Mouse (Mus musculus) left cerebral cortex, postnatal 4 days (tissue): ENCODE measurements around the gene Nkx2-2. TPM values are rescaled to one million over a fixed set of nuclear protein-coding genes. Genes with fewer than 3 reads are reported as not detected.

ENCODE experiments used
- DNase-seq: peaks from one replicate; pipeline ENCODE4 v3.0.0-alpha.2; 2022
- intact Hi-C: fragments of 180-260 bp; cut with DNase I; formaldehyde crosslinking; loops from one replicate; pipeline ENCODE4 v1.15.1; 2025
- total RNA-seq, 2 experiments: library from RNA; stranded (reverse); gene quantifications; 2 replicates each; pipeline ENCODE4 v1.2.3; 2021

The Nkx2-2 gene
- 1 to 10 TPM; 5.5 to 7.4 TPM for total RNA-seq

DNA sequence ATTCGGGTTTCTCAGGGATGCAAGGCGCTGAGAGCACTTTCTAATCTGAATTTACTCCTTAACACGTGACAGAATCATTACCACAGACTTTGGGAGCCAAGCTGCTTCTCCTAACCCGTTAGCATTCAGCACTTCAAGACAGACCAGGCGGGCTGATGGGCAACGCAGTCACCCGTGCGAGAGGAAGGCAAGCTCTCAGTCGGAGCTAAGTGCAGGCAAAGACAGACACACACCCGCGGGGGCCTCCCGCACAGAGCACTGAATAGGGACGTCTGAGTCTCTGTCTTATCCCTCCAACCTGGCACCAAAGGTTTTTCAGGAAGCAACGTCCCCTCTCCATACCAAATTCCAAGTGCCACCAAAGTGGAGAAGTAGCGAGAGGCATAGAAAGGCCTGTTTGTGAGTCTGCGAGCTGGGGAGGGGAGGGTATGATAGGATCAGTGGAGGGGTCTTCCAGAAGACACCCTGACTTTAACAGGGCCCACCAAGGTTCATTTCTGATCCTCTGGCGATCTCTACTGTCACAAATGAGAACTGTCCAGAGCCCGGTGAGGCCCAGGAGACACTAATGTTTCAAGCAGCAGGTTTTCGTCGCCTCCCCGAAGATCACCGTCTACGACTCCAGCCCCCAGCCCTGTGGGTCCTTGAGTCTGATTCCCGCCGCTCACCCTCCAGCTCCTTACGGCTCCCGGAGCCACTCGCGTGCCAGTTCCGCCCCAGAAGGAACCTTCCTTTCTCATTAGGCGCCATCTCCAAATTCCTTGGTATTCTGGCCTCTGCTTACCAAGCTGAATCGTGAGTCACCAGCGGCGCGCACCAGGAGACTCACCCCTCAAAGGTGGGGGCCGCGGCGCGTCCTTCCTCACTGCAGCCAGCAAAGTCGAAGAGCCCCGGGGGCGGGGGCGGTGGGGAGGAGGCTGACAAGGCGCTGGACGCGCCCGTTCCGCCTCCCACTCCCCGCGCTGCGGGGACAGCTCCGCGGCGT, at the start of gene Nkx2-2:
Gene Nkx2-2 (minus strand): TSS at position 973 of the 985 bp plus-strand sequence.
- intact Hi-C loops = no loop called here
- peak; percentile 45 for DNase-seq

DNA sequence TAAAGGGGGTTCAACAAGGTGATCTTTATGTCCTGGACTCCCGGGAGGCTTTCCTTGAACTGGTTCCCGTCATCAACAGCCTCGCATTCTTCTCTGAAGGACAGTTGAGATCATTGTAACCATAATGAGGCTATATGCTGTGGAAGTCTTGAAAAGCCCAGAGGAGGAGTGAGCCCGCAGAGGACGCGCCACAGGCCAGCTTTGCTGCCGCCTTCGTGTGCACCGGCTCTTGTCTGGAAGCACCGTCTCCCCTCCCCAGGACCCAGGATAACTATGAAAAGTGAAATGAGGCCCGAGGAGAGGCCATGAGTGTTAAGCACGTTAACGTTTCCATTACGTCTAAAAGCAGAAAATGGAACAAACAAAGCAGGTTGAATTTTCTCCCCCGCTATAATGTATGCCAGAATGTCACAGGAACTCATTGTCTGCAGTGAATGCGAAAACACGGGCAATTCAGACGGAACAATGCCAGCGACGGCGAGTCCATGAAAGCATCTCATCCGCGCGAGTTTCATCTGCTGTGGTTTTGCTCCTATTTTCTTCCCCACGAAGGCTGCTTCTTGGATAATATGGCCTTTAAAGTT, 41.8 kb upstream of the Nkx2-2 start:
- intact Hi-C loops = no loop called here
- no peak for DNase-seq

DNA sequence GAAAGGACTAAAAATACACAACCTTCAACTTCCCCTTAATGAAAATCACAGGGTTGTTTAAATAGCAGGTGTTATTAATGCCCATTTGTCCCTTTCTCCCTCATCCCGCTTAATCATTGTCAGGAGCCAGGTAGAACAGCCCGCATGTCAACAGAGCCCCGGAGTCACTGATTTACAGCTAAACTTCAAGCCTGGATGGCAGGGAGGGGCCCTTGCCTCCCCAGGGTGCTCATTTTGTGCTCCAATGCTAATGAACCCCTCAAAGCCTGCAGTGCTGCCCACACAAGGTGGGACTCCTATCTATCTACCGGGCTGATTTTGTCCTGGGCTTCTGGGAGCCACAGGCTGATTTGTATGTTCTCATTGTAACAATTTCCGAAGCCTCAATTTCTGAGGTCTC, 37.1 kb upstream of the Nkx2-2 start:
- intact Hi-C loops = no loop called here

DNA sequence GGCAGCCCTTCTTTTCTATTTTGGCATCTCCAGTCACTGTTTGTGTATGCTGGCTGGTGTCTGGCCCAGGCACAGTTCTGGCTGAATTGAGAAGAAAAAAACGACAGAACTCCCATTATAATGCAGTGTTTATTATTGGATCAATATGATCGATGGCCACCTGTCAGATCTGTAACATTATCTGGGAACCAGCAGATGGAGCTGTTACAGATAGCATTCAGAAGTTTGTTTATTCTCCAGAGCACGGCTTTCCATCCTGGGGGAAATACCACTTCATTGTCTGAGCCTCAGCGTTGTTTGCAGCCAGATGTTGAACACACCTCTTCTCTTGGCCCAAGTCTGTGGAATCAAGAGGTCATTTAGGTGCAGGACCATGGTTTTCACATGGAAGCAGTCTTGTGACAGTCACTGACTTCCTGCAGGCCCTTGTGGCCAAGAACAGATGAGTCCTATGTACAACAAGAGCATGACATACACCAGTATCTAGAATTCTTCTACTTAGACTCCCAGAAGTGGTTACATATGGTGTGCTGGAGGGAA, 11.1 kb upstream of the Nkx2-2 start:
- no peak for DNase-seq
- intact Hi-C loops = loop anchor here (5.0 kb wide), 1 partner anchor 97 kb away; no protein-coding TSS in a partner anchor

More for the DNA sequence above, 37.1 kb upstream of the Nkx2-2 start:
- DNase-seq = no peak

DNA sequence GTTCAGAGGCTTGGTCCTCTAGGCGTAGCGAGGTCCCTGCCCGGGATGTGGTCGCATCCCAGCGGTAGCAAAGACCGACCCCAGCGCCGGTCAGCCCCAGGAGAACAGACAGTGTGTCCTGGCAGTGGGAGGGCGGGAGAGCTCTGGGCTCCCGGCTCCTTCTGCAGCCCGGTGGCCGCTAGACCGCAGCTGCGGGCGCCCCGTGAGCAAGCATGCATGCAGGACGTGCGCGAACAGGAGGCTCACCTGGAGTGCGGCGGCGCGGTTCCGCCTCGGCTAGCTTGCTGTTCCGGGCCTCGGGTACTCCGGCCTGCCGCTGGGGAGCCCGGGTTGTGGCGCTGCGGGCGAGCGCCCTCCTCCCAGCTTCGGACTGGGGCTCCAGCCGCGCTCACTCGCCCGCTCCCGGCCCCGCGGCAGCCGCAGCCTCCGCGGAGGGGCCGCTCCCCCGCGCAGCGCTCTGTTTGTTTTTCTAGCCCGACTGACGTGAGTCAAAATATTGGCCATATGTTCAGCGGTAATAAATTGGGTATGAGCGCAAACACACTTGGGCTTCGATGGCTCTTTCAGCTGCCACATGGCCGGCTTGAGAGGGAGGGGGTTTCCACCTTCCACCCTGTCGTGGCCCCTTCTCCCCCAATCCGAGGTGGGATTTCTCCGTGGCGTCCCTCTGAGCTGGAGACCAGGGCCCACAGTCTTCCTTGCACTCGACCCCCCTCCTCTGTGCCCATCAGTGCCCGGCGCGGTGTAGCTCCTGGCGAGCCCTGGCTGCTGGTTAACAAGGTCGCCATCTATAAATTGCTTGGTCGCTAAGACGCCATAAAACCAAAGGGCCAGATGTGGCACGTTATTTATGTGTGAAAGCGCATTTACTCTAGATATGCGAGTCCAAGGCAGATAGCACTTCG, 920 bp upstream of the Nkx2-2 start:
- DNase-seq = peak; percentile 6
- intact Hi-C loops = loop anchor here (5.0 kb wide), 1 partner anchor 112 kb away; no protein-coding TSS in a partner anchor

DNA sequence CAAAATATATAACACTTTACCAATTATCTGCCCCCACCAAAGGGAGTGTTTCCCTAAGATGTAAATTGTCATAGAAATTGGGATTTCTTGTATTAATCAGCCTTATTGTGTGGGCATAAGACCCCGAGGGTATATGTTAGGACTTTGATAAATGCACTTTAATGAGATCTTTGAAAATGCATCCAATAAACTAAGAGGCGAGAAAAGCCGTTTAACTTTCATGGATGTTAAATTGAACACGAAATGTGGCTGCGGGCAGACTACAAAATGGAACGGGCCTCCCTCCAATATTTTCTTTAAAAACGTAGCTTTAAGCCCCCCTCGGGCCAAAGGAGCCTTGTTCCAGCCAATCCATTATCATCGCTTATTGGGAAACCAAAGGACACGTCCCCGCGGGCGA, 1.3 kb downstream of the Nkx2-2 start:
- intact Hi-C loops = no loop called here
- peak; percentile 28 for DNase-seq

DNA sequence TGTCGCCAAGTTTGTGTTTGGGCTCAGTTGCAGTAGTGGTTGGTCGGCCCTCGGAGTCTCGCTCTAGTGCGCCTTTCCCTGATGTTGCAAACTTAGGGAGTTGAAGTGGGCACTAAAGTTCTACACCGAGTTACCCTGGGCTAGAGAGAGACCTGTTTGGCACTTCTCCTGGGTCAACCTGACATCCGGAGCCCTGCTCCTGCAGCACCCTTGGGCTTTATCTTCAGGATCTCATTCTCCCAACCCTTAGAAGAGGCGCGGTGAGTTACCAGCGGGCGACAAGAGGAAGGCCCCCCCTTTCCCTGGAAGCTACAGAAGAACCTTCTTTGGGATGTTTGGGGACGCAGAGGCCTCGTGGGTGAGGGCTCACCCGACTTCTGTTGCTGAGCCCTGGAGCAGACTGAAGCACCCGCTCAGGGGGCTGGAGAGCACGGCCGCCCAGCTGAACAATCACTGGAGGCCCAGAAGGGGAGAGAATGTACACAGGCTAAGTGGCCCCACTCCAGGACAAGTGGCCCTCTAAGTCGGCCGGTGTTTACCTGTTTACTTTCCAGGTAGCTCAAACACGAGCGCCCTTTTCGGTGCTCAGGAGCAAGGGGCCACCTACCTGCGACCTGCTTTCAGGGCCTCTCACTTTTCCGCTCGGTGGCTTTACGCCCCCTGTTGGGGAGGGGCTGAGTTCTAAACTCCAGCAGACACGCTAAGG, 3.6 kb downstream of the Nkx2-2 start:
- intact Hi-C loops = no loop called here
- no peak for DNase-seq

DNA sequence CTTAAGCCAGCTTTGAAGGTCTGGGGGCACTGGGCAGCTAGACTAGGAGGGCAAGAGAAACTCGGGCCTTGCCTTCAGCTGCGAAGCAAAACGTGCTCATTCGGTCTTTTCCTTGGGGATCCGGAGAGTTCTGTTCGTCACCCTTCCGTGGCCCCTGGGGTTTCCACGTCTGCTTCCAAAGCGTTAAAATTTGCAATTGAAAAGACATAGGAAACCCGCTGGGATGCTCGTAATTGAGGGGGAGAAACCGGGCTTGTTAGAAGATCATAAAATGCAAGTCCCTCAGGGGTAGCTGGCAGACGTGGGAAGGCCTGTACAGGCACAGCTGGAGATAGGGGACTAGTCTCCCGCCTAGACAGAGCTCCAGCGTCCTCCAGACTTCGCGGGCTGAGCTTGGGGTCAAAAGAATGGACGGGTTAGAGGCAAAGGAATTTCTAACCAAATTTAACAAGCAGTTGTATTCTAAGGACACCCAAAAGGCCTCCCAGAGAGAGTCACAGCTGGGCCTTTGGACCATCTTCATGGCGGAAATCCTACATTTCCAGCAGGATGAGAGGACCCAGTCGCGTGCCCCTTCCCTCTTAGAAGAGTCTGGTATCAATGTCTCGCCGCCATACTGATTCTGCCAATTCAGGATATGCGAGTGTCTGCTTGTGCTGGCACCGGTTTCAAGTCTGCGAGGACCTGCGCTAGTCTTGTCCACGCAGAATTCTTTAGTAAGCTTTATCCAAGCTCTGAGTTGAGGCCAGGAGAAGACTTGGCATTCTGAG, 4.3 kb downstream of the Nkx2-2 start:
- DNase-seq = no peak
- intact Hi-C loops = loop anchor here (10.0 kb wide), 2 partner anchors 105 to 355 kb away; partner anchors contain the start of gene Nkx2-4

DNA sequence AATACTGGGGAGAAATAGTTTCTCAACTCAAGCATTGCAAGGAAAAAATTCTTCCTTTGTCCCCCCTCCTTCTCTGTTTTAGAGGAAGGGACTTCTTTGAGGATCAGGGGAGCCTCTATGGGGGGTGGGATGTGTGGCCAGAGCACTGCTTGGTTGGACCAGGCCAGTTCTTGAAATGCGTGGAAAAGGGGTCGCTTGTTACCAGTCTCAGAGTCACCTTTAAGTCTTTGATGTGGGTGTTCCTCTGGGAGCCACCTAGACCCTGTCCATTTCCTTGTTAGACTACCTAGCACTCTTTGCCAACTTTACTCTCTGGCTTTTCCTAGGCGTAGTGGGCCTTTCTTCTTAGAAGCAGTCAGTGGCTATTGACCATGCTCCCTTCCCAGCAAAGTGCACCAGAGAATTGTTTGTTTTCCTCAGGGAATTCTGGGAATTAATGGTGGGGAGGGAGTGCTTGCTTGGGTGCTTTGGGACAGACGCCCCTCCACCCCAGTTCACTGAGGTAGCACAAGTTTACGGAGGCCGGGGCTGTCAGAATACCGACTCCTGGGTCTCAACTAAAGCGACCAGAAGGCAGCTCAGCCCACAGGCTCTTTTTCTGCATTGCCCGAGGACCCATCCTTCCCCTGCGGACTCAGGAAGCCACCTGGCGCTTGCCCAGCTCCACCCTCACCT, 5.0 kb downstream of the Nkx2-2 start:
- intact Hi-C loops = loop anchor here (10.0 kb wide), 2 partner anchors 104 to 354 kb away; partner anchors contain the start of gene Nkx2-4
- DNase-seq = no peak

DNA sequence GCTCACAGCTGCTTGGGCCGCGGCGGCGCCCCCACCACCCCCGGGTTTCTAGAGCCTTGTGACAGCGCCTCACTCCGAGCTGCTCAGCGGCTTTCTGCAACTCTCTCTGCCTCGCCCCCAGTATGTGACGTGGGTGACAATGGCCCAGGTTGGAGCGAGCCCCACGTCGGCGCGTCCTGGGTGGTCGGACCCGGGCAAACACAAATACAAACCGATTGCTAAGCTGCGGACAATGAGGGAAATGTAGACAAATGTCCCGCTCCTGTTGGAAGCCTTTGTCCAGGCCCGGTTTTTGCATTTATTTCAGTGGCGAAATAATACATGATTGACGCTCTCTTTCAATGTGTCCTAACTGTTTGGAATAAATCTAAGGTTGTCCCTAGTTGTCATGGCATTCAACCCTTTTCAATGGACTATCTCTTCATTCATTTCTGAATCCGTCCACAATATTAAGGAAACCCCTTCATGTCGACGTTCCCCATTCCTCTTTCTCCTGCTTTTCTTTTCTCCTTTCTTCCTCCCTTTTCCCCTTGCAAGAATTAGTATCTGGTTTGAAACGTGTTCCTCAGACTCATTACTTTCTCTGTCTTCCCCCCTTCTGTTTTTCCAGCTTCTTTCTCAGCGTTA, 5.9 kb downstream of the Nkx2-2 start:
- intact Hi-C loops = loop anchor here (10.0 kb wide), 2 partner anchors 103 to 353 kb away; partner anchors contain the start of gene Nkx2-4

DNA sequence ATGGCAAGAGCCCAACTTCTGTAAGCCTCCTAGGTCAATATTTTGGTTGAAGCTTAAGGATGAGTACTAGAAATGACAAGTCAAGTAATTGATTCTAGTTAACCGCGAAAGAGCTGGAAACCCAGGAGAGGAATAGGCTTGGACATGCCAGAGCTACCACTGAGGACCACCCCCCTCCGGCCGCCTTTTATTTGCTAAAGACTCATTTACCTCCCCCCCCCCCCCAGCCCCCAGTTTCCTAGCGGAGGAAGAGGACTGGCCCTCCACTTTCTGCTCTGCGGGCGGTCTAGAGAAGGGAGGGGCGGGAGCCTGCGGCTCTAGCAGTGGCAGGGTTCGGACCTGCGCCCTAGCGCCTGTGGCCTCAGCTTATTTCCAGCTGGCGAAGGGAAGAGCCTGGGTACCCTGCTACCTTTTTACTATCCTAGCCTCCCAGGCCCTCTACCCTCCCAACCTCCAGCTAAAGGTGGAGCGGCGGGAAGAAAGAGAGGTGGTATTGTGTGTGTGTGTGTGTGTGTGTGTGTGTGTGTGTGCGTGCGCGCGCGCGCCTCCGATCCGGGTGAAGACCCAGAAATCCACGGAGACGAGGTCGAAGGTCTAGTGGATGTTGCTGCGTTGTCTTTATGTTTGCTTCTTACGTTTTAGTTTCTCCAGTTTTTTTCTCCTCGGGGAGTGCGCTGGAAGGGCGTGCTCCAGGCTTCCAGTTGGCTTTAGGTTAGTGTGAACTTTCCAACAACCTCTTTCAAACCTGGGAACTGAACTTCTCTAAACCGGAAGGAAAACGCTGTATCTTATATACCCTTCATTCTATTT, 6.8 kb downstream of the Nkx2-2 start:
- peak; percentile 50 for DNase-seq
- intact Hi-C loops = loop anchor here (10.0 kb wide), 2 partner anchors 102 to 352 kb away; partner anchors contain the start of gene Nkx2-4

More for the DNA sequence above, 5.9 kb downstream of the Nkx2-2 start:
- DNase-seq = peak; percentile 66

DNA sequence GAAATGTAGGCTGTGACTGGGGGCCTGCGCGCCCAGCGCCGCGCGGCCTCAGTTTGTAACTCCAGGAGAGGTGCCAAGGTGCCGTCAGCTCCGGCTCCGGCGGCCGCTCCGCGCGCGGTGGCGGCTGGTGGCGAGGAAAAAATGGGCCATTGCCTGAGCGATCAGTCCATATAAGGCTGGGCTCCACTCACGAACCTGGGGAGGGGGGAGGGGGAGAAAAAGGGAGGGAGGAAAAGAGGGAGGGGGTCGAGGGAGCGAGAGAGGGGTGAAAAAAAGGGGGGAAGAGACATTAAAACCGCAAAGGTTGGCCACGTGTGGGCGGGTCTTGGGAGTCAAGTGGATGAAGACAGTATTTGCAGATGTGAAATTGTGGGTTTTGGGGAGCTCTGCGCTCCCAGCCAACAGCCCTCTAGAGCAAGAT, 7.8 kb downstream of the Nkx2-2 start:
- peak; percentile 36 for DNase-seq
- intact Hi-C loops = loop anchor here (10.0 kb wide), 2 partner anchors 101 to 351 kb away; partner anchors contain the start of gene Nkx2-4

DNA sequence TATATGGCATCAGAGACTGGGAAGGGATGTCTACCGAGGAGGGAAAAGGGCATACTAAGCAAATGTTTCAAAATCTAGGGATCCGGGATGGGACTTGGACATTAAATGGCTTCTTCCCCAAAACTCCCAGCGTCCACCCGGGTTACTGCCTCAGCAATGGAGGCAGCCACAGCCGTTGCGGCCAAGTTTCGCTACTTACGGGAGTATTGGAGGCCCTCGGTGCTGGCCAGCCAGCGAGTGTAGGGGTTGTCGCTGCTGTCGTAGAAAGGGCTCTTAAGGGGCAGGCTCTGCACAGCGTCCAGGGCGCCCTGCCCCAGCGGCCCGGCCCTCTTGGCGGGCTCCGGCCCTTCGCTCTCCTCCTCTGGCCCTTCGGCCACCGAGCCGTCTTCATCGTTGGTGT, 8.5 kb downstream of the Nkx2-2 start:
- peak; percentile 18 for DNase-seq
- intact Hi-C loops = loop anchor here (10.0 kb wide), 2 partner anchors 101 to 351 kb away; partner anchors contain the start of gene Nkx2-4

DNA sequence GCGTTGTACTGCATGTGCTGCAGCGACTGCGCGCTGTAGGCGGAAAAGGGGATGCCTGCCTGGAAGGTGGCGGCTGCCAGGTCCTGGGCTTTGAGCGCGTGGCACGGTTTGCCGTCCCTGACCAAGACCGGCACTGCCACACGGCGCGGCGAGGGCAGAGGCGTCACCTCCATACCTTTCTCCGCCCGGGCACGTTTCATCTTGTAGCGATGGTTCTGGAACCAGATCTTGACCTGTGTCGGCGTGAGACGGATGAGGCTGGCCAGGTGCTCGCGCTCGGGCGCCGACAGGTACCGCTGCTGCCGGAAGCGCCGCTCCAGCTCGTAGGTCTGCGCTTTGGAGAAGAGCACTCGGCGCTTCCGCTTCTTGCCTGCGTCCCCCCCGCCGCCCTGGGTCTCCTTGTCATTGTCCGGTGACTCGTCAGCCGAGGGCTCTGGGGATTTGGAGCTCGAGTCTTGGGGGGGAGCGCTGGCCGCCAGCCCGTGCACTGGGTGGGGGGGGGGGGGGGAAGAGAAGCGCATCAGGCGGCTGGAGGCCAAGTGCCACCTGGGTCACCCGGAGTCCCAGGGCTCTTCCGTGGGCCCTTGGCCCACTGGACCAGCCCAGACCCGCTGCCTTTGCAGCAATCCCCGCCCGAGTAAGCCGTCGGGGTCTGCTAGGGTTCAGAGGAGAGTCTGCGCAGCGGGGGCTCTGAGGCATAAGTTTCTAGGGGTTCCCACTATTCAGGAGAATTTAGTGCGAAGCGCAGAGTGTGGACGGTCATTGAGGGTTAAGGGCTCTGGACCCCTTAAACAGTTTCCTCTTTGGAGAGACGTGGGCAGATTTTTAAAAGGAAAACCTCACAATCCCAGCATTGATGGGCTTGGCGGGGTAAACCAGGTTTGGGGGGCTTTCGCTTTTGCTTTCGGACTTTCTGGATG, 9.7 kb downstream of the Nkx2-2 start:
- intact Hi-C loops = loop anchor here (10.0 kb wide), 2 partner anchors 100 to 350 kb away; partner anchors contain the start of gene Nkx2-4
- peak; percentile 24 for DNase-seq

DNA sequence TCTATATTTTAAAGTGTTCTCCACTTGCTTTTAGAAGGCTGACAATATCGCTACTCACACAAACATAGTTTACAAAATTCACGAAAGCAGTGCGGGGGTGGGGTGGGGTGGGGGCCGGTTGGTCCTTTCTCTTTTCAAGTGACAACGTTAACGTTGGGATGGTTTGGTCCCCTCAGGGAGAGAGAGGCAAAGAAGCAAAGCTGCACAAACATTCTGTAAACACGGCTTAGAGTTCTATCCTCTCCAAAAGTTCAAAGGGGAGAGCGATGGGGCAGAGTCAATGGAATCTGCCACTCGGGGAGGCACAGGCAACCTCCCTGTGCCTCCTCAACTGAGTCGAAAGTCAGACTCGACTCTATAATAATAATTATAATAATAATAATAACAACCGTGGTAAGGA, 10.5 kb downstream of the Nkx2-2 start:
- intact Hi-C loops = loop anchor here (10.0 kb wide), 2 partner anchors 99 to 349 kb away; partner anchors contain the start of gene Nkx2-4
- no peak for DNase-seq
